Mouse (Mus musculus) layer of hippocampus, postnatal 14 days (tissue): ENCODE measurements at regions not wholly inside any gene's neighbourhood (a gene's known extent, or its start where the extent isn't known, plus 50 kb on each side); places are given as distances from the start of the nearest gene placed in this dataset.
A peak's percentile ranks its signal among the peaks of the same experiment; 100 is the strongest.

Experiments
- DNase-seq, 2 experiments: peaks; one replicate each; pipeline ENCODE4 v3.0.0; 2021 to 2022; ENCODE audit warnings: low spot score in 2 of 2, mixed read lengths in 1 of 2

DNA sequence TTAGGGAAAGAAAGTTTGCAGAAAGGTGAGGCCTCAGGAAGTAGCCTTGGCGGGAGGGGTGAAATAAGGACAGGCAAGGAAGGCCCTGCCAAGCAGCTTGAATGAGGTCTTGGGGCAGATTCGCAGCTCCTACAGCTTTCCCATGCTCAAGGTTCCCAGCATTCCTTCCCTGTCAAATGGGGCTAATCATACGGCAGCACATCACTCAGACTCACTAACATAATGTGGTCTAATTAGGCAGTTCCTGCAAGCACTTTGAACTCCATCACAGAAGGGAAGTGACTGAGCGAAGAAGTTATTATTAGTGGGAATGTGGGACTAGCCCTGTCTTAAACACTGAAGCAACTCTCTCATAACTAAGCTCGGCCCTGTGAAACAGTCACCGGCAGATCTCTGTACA lies 87.1 kb upstream of the Gm10260 start:
- no peak for DNase-seq

DNA sequence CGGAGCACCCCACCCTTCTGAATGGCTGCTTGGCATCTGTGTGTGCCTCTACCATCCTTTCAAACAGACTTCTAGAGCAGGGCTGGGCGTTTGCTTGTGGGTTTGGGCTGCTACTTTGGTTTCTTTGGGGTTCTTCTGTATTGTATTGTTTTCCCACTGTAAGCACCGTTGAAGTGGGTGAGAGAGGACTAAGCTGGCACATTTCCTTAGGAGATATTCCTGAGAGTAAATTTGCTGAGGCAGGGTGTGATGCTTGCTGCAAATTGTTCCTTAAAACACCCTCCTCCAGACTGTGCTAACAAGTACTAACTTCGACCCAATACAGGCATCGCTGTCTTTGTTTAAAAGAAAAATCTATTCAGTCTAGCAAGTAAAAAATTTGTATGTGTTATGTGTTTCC lies 84.7 kb upstream of the Gm10260 start:
- DNase-seq: no peak

DNA sequence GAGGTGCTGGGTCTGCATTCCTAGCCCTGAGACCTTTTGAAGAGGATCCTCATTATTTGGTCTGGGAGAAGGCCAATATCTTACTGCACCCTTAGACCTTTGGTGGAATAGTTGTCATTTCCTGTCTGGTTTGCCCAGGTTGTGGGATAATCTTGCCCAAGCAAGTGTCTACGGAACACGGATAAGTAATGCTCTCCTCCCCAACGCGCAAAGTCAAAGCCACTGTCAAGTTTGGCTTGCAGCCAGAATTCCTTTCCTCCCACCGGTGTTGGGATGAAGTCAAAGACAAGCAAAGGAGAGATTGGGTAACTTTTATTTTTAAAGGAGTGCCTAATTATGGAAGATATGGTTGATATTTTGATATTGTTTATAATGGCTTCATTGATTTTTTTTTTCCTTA lies 82.4 kb upstream of the Gm10260 start:
- no peak for DNase-seq

DNA sequence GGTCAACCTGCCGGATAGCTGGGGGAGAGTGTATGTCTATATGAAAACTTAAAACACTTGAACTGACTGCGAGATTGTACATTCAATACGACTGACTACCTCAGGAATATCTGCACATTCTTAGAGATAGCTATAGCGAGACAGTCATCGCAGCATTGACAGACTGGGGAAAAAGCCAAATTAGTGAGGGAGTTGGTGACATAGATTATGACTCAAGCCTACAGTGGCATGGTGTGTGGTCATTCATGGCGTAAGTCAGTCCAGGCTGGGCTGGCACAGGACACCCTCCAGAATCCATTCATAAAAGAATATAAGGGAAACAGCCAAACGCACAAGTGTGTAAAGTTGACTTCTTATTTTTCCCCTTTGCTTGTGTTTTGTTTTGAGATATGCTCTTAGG lies 81.1 kb upstream of the Gm10260 start:
- DNase-seq: no peak

DNA sequence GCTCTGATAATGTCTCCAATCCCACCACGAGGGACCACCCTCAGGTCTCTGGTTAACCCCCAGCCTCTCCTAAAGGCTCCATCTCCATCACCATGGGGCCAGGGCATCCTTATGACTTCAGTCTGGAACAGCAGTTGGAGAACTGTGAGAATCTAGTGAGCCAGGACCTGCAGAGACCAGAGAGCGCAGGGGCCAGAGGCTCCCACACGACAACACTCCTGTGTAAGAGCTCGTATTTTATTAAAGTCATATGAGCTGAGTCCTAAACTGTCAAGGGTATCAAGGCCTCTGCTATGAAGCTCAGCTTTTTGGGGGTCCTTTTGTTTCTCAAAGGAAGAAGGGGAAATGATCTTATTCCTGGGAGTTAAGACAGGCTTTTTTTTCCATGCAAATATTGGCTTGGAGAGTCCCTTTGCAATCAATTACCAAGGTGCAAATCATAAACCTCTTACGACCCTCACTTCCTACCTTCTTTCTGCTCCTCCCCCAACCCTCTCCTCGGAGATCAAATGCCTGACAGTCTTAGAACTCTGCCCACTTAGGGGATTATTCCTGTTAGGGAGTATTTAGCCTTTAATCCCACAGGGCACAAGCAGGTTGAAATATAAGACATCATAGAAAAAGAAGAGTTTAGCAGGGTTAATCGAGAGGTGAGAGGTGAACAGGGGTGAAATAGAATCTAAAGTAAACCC lies 79.3 kb upstream of the Gm10260 start:
- no peak for DNase-seq

DNA sequence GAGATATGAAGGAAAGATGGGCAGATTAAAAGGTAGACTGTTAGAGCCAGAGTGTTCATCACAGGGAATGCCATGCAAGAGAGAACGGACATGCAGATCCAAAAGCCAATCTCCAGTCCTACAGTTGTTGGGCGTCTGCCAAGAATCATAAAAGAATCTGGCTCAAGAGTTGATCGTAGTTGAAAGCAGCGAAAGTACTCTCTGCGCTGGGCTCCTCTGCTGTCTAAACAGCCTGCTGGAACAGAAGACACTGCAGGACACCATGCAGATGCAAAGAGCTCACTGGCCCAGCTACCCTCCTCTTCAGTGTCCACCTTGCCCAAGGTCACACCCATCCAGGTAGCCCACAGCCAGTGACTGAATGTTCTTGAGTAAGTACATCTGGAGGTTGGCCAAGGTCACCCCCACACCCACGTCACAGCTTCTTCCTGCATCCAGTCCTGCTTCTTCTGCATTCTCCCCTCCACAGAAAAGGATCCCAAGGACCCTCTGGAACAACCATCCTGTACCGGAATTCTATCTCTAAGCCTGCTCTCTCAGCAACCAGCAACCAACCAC lies 77.1 kb upstream of the Gm10260 start:
- DNase-seq: no peak

DNA sequence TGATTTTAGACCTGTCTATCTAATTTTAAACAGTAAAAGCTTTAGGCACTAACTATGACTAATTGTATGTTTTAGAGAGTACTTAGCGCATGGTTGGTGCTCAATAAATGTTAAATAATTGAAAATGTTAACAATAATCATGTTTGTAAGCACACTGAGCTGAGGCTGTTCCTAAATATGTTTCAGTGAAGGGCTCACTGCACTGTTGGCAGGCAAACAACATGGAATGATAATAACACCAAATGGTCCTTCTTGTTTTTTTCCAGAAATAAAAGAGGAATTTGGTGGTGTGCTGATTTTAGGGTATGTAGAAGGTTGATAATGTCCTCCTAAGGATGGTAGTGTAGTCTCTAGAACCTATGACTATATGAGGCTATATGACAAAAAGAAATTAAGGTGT lies 72.0 kb upstream of the Gm10260 start:
- DNase-seq: peak in 1 of 2 experiments; percentile 73

DNA sequence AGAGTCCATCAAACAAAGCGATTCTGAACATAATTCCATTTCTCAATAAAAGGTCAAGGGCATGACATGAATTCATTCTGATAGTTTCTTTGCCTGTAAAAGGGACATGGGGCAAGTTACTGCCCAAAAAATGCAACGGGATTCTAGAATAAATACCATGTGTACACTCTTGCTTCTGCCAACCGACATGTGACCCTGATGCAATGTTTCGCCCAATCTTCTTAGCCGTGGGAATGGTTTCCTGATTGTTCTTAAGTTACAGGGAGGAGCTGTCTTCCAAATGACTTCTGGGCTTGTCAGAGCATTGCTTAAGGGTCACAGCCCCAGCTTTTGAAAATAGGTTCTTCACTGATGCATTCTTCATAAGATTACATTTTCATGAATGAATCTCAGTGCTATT lies 71.4 kb upstream of the Gm10260 start:
- DNase-seq: no peak

DNA sequence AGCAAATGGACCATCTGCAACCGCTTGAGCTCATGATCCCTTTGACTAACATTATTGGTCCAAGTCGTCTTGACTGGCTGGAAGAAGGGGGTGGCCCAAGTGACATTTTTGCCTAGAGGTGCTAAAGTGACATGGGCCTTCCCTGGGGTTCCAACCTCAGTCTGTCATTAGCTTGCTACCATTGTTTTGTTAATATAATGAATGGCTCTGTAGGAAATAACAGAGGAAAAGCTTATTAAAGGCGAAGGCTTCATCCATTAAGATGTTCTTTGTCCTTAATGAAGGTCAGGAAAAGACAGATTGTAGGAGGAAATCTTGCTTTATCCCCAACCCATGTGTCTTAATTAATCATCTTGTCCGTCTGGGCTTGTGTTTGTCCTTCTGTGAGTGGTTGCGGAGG lies 69.1 kb upstream of the Gm10260 start:
- DNase-seq: no peak

DNA sequence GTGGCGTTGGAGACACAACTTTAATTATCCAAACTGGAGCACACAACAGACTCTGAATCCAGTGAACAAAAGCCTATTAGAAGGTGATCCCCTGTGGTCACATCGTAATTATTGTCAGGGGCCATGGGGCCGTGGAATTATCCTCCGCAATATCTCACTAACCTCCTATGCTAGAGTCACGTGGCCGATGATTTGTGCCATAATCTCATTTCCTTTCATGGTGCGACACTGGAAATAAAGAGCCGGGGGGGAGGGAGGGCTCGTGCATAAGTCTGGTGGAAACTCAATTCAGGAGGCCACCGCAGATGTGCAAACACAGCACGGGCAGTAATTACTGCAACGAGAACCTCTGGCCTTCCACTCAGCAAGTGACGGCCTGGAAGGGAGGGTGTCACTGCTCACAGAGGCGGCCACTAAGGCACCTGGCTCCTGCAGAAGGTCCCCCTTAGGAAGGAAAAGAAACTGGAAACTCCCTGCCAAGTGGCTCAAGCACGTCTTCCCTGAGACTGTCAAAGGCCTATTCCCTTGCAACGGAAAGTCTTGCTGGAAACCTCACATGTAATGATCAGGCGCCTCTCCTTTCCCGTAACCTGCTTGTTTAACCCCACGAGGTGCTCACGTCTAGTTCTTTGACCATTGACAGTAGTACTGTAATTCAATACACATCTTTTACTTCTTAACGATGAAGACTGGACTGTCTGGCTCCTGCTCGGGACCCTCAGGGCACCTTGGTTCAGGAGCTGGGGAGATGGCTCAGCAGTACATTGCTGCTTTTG lies 65.6 kb upstream of the Gm10260 start:
- DNase-seq: no peak

DNA sequence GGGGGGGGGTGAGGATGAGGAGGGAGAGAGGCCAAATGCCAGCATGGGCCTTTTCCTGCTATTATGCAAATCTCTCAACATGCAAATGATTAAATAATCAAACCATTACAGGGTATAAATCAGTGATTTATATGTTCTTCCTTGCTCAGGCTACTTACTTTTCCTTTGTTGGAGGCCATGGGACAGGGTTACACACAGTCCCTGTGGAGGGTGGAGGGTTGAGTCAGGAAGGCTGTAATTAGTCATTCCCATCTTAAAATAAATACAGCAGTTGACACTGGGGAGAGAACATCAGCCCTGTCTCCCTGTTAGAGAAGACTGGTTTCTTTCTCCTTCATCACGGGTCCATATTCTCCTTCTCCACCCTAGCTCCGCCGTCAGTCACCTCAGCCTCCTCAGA lies 64.9 kb upstream of the Gm10260 start:
- DNase-seq: no peak

DNA sequence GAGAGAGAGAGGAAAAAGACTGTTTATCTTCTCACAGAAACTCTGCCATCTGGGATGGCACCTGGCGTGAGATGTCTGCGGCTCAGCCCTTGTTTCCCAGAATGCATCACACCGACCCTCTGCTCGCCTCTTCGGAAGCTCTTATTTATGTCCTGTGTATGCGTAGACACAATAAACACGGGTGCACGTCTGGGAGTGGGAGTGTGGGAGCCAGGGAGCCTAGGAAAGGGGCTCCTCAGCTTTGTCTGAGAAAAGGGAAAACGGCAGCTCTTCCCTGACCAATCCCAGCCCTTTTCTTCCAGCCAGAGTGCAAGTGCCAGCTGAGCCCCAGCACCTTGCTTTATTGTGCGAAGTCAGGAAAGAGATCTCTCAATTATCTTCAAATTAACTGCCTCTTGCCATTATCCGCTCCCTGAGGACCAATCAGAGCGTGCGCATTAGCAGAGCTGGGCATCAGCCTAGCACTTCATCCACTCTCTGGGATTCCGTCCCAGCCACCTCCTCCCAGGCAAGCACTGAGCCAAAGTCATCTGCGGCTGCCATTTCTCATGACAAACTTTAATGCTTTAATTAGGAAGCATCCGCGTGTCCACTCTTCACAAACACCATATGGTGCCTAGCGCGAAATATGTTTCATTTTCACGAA lies 63.8 kb upstream of the Gm10260 start:
- DNase-seq: peak; percentile 50 to 82

DNA sequence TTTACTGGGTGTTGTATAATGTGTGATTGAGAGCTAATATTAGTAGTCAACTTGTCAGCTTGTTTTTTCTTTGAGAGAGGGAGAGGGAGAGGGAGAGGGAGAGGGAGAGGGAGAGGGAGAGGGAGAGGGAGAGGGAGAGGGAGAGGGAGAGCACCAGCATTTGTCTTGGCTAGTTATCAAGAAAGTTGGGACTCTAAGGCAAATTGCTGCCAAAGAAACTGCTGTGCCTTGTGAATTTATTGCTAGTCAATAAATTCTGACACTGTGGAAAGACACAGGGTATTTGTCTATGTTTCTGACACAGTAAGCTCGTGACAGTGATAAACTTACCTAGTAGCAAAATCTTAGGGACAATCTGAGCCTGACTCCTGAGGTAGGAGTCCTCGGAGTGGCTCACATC lies 61.2 kb upstream of the Gm10260 start:
- no peak for DNase-seq

DNA sequence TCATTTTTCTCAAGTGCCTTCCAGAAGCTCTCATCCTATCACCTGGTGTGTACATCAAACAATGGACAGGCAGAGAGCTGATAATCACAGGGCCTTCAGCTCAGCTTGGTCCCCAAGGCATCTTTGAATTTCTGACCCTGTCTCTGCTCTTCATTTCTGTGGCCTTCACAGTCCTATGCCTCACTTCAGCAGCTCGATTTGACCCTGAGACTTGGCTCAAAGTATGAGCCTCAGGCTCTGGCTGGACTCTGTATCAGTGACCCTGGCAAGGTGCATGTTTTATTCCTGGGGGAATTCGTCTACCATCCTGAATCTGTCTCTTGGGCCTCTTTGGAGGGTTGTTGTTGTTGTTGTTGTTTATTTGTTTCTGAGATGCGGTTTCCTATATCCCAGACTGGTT lies 60.6 kb upstream of the Gm10260 start:
- DNase-seq: no peak

DNA sequence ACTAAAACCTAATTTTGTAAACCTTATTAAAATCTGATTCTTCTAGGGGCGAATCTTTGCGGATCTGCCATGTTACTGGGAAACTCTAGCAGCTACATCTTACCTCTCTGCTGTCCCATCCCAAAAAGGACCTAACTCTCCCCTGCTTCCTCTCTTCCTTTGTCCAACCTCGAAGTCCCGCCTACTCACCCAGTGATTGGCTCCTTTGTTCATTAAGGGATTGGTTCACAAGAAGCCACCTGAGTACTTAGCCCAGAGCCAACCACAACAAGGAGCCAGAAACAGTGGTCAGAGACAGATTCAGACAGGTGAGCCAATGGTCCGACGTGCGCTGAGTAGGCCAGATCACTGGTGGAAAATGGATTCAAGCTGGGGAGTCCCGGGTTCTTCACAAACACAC lies 60.0 kb upstream of the Gm10260 start:
- DNase-seq: no peak

DNA sequence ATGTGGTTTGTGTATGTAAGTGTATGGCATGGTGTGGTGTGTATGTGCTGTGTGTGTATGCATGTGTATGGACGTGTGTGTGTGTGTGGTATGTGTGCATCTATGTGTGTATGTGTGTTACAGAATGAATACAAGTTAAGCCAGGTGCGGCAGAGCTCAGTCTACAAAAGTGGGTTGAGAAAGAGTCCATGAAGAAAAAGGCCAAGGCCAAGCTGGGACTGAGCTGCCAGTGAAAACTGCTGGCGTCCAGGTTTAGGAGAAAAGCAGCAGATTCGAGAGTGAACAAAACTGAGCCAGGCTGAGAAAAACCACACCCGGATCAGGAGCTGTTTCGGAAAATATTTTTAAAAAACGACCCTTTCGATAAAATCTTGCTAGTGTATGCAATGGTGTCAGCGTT lies 58.6 kb upstream of the Gm10260 start:
- DNase-seq: no peak

DNA sequence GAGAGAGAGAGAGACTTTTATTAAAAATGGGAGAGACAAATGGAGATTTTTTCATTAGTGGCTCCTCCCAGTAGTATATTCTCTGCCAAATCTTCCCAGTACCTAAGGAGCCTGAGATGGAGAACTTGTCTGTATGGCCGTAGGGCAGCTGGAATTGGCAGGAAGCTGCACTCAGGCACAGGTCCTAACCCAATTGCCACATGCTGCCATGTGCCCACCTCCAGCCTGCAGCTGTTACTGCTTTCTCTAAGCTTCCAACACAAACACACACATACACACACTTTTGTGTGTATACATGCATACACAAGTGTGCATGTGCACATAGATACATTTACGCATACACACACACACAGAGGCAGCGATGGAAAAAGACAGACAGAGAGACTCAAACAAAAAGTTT lies 56.5 kb upstream of the Gm10260 start:
- no peak for DNase-seq
